Mouse (Mus musculus) CH12.LX (cell line): ENCODE results near the gene Frmd5. TPM values are rescaled to one million over a fixed set of nuclear protein-coding genes. Genes with fewer than 3 reads are reported as not detected.

ENCODE experiments used
- DNase-seq: peaks from one replicate; pipeline ENCODE4 v3.0.0-alpha.2; 2013; ENCODE audit errors: extremely low read depth
- H3K27ac ChIP-seq: 2 replicates; pipeline ENCODE4 v1.5.1; 2012; ENCODE audit warnings: low read depth, mild to moderate bottlenecking, control low read depth, moderate library complexity; ENCODE audit not compliant: insufficient read depth
- H3K27me3 ChIP-seq: replicated peaks from 2 replicates; pipeline ENCODE3; 2012; ENCODE audit warnings: inconsistent platforms
- H3K36me3 ChIP-seq, 2 experiments: replicated peaks in 1 of 2; 2 replicates each; pipeline versions ENCODE3 to v1.6.1; 2012; ENCODE audit warnings: inconsistent platforms in 1 of 2, low read length in 1 of 2, mild to moderate bottlenecking in 1 of 2, mixed read lengths in 1 of 2, moderate library complexity in 1 of 2; ENCODE audit not compliant: control insufficient read depth in 1 of 2, insufficient read depth in 1 of 2
- H3K4me1 ChIP-seq, 2 experiments: 2 replicates each; pipeline ENCODE4 v1.6.1; 2012; ENCODE audit warnings: inconsistent platforms in 1 of 2, moderate library complexity in 1 of 2; ENCODE audit not compliant: insufficient read depth in 2 of 2, control insufficient read depth in 1 of 2
- H3K4me2 ChIP-seq: 2 replicates; pipeline ENCODE4 v1.6.1; 2012; ENCODE audit warnings: low read depth, mild to moderate bottlenecking, control low read depth; ENCODE audit not compliant: poor library complexity, insufficient read depth, severe bottlenecking
- H3K4me3 ChIP-seq, 3 experiments: fragments of 150-350 bp in 1 of 3; sonication (generic) in 1 of 3; replicated peaks in 1 of 3; 2 replicates each; pipeline versions ENCODE3 to v1.5.1; 2011 to 2012; ENCODE audit warnings: low read depth in 2 of 3, low read length in 2 of 3, mild to moderate bottlenecking in 2 of 3, moderate library complexity in 2 of 3, control low read depth in 1 of 3, improper control_type of control experiment in 1 of 3, inconsistent platforms in 1 of 3, mixed read lengths in 1 of 3; ENCODE audit not compliant: poor library complexity in 1 of 3
- H3K79me2 ChIP-seq: replicated peaks from 2 replicates; pipeline ENCODE4 v1.6.1; 2012; ENCODE audit warnings: mild to moderate bottlenecking, moderate library complexity; ENCODE audit not compliant: control insufficient read depth, poor library complexity, insufficient read depth, severe bottlenecking; ENCODE audit errors: extremely low read depth
- H3K9ac ChIP-seq: 2 replicates; pipeline ENCODE4 v1.6.1; 2012; ENCODE audit warnings: low read depth, mild to moderate bottlenecking, control low read depth, moderate library complexity; ENCODE audit not compliant: insufficient read depth
- H3K9me3 ChIP-seq: replicated peaks from 2 replicates; pipeline ENCODE3; 2012; ENCODE audit warnings: low read length, inconsistent platforms, mixed read lengths
- BHLHE40 ChIP-seq: IDR thresholded peaks from 2 replicates; pipeline ENCODE4 v1.6.1; 2011; ENCODE audit warnings: mild to moderate bottlenecking, low read depth, low read length, improper control_type of control experiment
- CHD1 ChIP-seq: IDR thresholded peaks from 2 replicates; pipeline ENCODE4 v1.6.1; 2012; ENCODE audit warnings: low read depth, low read length, improper control_type of control experiment, inconsistent platforms
- CHD2 ChIP-seq: IDR thresholded peaks from 2 replicates; pipeline ENCODE4 v1.6.1; 2011; ENCODE audit warnings: low read length, improper control_type of control experiment
- CTCF ChIP-seq, 2 experiments: IDR thresholded peaks in 1 of 2; conservative IDR thresholded peaks in 1 of 2; 2 replicates each; pipeline ENCODE4 v1.5.1; 2011 to 2012; ENCODE audit warnings: low read depth in 2 of 2, low read length in 2 of 2, improper control_type of control experiment in 1 of 2, inconsistent platforms in 1 of 2, mild to moderate bottlenecking in 1 of 2, moderate library complexity in 1 of 2
- ELF1 ChIP-seq: IDR thresholded peaks from 2 replicates; pipeline ENCODE4 v1.6.1; 2014; ENCODE audit warnings: low read depth, mild to moderate bottlenecking, inconsistent platforms, low read length, improper control_type of control experiment
- GABPA ChIP-seq: IDR thresholded peaks from 2 replicates; pipeline ENCODE4 v1.6.1; 2012; ENCODE audit warnings: low read depth, low read length, improper control_type of control experiment, inconsistent platforms; ENCODE audit not compliant: insufficient replicate concordance
- JUN ChIP-seq: IDR thresholded peaks from 2 replicates; pipeline ENCODE4 v1.6.1; 2011; ENCODE audit warnings: low read depth, mild to moderate bottlenecking, low read length, improper control_type of control experiment, moderate library complexity; ENCODE audit not compliant: insufficient read depth
- KAT2A ChIP-seq: IDR thresholded peaks from 2 replicates; pipeline ENCODE4 v1.6.1; 2012; ENCODE audit warnings: low read length, improper control_type of control experiment, inconsistent platforms; ENCODE audit not compliant: insufficient replicate concordance
- MEF2A ChIP-seq: IDR thresholded peaks from 2 replicates; pipeline ENCODE4 v1.6.1; 2014; ENCODE audit warnings: low read depth, mild to moderate bottlenecking, inconsistent platforms, low read length, improper control_type of control experiment, borderline replicate concordance
- MYC ChIP-seq: IDR thresholded peaks from 2 replicates; pipeline ENCODE4 v1.6.1; 2011; ENCODE audit warnings: low read depth, mild to moderate bottlenecking, improper control_type of control experiment, low read length
- NELFE ChIP-seq: IDR thresholded peaks from 2 replicates; pipeline ENCODE4 v1.6.1; 2011; ENCODE audit warnings: low read depth, low read length, improper control_type of control experiment
- PAX5 ChIP-seq: IDR thresholded peaks from 2 replicates; pipeline ENCODE4 v1.6.1; 2012; ENCODE audit warnings: low read length, inconsistent platforms, mixed read lengths
- RAD21 ChIP-seq: IDR thresholded peaks from 2 replicates; pipeline ENCODE4 v1.6.1; 2011; ENCODE audit warnings: low read depth, mild to moderate bottlenecking, low read length, improper control_type of control experiment, moderate library complexity
- RCOR1 ChIP-seq: conservative IDR thresholded peaks from 2 replicates; pipeline ENCODE4 v1.6.1; 2012; ENCODE audit warnings: low read depth, mild to moderate bottlenecking, inconsistent platforms, low read length, improper control_type of control experiment
- SIN3A ChIP-seq: IDR thresholded peaks from 2 replicates; pipeline ENCODE4 v1.6.1; 2012; ENCODE audit warnings: low read length, improper control_type of control experiment, inconsistent platforms
- SMC3 ChIP-seq: IDR thresholded peaks from 2 replicates; pipeline ENCODE4 v1.6.1; 2011; ENCODE audit warnings: low read depth, low read length, improper control_type of control experiment
- TBP ChIP-seq: conservative IDR thresholded peaks from 2 replicates; pipeline ENCODE4 v1.6.1; 2011; ENCODE audit warnings: low read depth, low read length, improper control_type of control experiment
- USF1 ChIP-seq: IDR thresholded peaks from 2 replicates; pipeline ENCODE4 v1.6.1; 2014; ENCODE audit warnings: low read depth, mild to moderate bottlenecking, inconsistent platforms, low read length, improper control_type of control experiment
- USF2 ChIP-seq: conservative IDR thresholded peaks from 2 replicates; pipeline ENCODE4 v1.6.1; 2011; ENCODE audit warnings: low read depth, low read length, improper control_type of control experiment
- ZC3H11A ChIP-seq: IDR thresholded peaks from 2 replicates; pipeline ENCODE4 v1.6.1; 2012; ENCODE audit warnings: low read depth, mild to moderate bottlenecking, inconsistent platforms, low read length, improper control_type of control experiment
- ZMIZ1 ChIP-seq: IDR thresholded peaks from 2 replicates; pipeline ENCODE4 v1.6.1; 2012; ENCODE audit warnings: low read depth, mild to moderate bottlenecking, inconsistent platforms, low read length, improper control_type of control experiment
- dilution Hi-C: fragments of 300-500 bp; cut with MboI; formaldehyde crosslinking; loops from 2 replicates; pipeline ENCODE4 v1.14.3; 2020; ENCODE audit warnings: low sequenced_read_pairs; ENCODE audit not compliant: extremely low pct_unique_long_range_greater_than_20kb, extremely low pct_ligation_motif_present
- in situ Hi-C: fragments of 300-500 bp; cut with MboI; formaldehyde crosslinking; loops from 3 replicates; pipeline ENCODE4 v1.14.3; 2019; ENCODE audit warnings: low sequenced_read_pairs, low pct_ligation_motif_present, low pct_unique_long_range_greater_than_20kb, mixed read lengths
- polyA plus RNA-seq: library from polyadenylated mRNA; unstranded; fragments of >175 nt; gene quantifications from 2 replicates; pipeline ENCODE4 v1.2.1, GENCODE M21; 2012; ENCODE audit warnings: low read depth; ENCODE audit not compliant: insufficient read length
- total RNA-seq, 2 experiments: library from RNA; depleted of rRNA; stranded (reverse); fragments of 300-350 nt in 1 of 2; fragments of >200 nt in 1 of 2; gene quantifications; 2 replicates each; pipeline ENCODE4 v1.2.3; 2012 to 2014

The Frmd5 gene
- total and polyA plus RNA-seq, 3 experiments = 1.9 to 3.5 (median 3.2) TPM

- Histone ChIP-seq H3K79me2 (no peaks in the 10 kb centered on the region), H3K27me3 (no peaks in the 10 kb centered on the region), H3K4me3 (no peak overlapping the region), H3K27ac (no peak overlapping the region), H3K36me3 (no peaks in the 10 kb centered on the region), H3K9ac (no peak overlapping the region), H3K4me1 (0 out of 4 replicates have a peak, but pooled peaks cover 0 to 3% of the 10 kb centered on the region in 2 experiments), H3K4me2 (no peak overlapping the region), H3K9me3 (peaks cover 9% of the 10 kb centered on the region)
- in situ Hi-C loops = no loop called here
- no peak for TF ChIP-seq USF2
- TF ChIP-seq TBP = no peak
- TF ChIP-seq KAT2A = no peak
- TF ChIP-seq CHD2 = no peak
- TF ChIP-seq BHLHE40 = no peak
- no peak for TF ChIP-seq RCOR1
- TF ChIP-seq CTCF (conservative IDR thresholded peaks at IDR 0.05 in 1 of 2, IDR thresholded peaks at IDR 0.05 in 1 of 2; ENCODE audit: low read depth in 2 of 2, low read length in 2 of 2) = no peak
- no peak for TF ChIP-seq ELF1
- TF ChIP-seq SMC3 = no peak
- no peak for TF ChIP-seq MYC
- TF ChIP-seq NELFE = no peak
- TF ChIP-seq ZMIZ1 = no peak
- TF ChIP-seq PAX5 = no peak
- no peak for TF ChIP-seq ZC3H11A
- no peak for TF ChIP-seq USF1
- TF ChIP-seq MEF2A = no peak
- no peak for TF ChIP-seq SIN3A
- TF ChIP-seq JUN = no peak
- no peak for TF ChIP-seq GABPA
- TF ChIP-seq CHD1 = no peak
- dilution Hi-C loops = no loop called here
- no peak for DNase-seq
These were observed 35.4 kb upstream of the Frmd5 start for GRCm38 (mm10) chr2:121842249-121842648.

GRCm38 (mm10) chr2:121841453-121841852, 34.6 kb upstream of the Frmd5 start:
- H3K4me2 ChIP-seq = no peak overlapping the region
- in situ Hi-C loops = no loop called here
- H3K27me3 ChIP-seq = no peaks in the 10 kb centered on the region
- no peak for DNase-seq
- H3K36me3 ChIP-seq = no peaks in the 10 kb centered on the region
- H3K27ac ChIP-seq = no peak overlapping the region
- no peaks in the 10 kb centered on the region for H3K79me2 ChIP-seq
- 0 out of 4 replicates have a peak, but pooled peaks cover 0 to 3% of the 10 kb centered on the region in 2 experiments for H3K4me1 ChIP-seq
- peaks cover 9% of the 10 kb centered on the region for H3K9me3 ChIP-seq
- dilution Hi-C loops = no loop called here
- no peak overlapping the region for H3K9ac ChIP-seq
- H3K4me3 ChIP-seq = no peak overlapping the region
- TF ChIP-seq CTCF (conservative IDR thresholded peaks at IDR 0.05 in 1 of 2, IDR thresholded peaks at IDR 0.05 in 1 of 2; ENCODE audit: low read depth in 2 of 2, low read length in 2 of 2) (peak in 1 of 2 experiments; percentile 52; a peak in 2 of 4 replicates), RAD21 (peak; percentile 58), USF2 (no peak)
